Mouse (Mus musculus): ENCODE data around the gene Gse1.

GRCm38 (mm10) chr8:120520287-120520686 is 292.0 kb downstream of the Gse1 start:
- TF ChIP-seq MAFK (IDR thresholded peaks at IDR 0.05; ENCODE audit: insufficient read depth, low read depth, low read length) (no peak), HCFC1 (IDR thresholded peaks at IDR 0.05; ENCODE audit: borderline replicate concordance, insufficient read depth, low read length) (no peak), CHD2 (IDR thresholded peaks at IDR 0.05; ENCODE audit: low read depth, low read length) (no peak)
